Mouse (Mus musculus): Measurements from ENCODE around the gene Msi2.

GRCm38 (mm10) chr11:88655786-88656185, 62.5 kb downstream of the Msi2 start:
- TF ChIP-seq EP300 (IDR thresholded peaks at IDR 0.05; ENCODE audit: low read depth): no peak
- TF ChIP-seq CTCF (IDR thresholded peaks at IDR 0.05; ENCODE audit: low read depth): no peak
